Mouse (Mus musculus): ENCODE data around the gene Ano4.

Ano4 gene

GRCm38 (mm10) chr10:89273001-89273680 lies 71.4 kb downstream of the Ano4 start:
- no peak for DNase-seq

GRCm38 (mm10) chr10:89267312-89267711 lies 77.2 kb downstream of the Ano4 start:
- DNase-seq = no peak

DNA sequence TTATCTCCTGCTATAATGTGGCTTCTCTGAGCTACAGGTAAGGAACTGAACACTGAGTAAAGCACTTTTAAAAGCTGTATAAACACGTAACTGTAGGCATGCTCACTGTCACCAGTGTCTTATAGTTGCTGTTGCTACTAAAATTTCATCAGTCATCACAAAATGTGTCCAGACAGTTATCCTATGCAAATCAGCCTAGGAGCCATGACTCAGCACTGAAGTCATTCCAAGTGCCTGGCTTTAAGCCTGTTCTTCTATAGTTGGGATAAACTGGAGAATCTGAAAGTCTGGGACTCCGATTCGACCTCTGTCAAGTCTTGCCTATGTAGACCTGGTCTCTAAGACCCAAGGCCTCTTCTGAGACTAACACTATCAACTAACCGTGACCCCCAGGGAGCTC lies 81.2 kb downstream of the Ano4 start:
- DNase-seq = peak; percentile 12

GRCm38 (mm10) chr10:89257457-89258381 lies 86.8 kb downstream of the Ano4 start:
- peak; percentile 40 for DNase-seq

GRCm38 (mm10) chr10:89256762-89257456 lies 87.7 kb downstream of the Ano4 start:
- DNase-seq = peak; percentile 51

- no peak for DNase-seq
These were observed 89.8 kb downstream of the Ano4 start for GRCm38 (mm10) chr10:89254765-89255164.

DNA sequence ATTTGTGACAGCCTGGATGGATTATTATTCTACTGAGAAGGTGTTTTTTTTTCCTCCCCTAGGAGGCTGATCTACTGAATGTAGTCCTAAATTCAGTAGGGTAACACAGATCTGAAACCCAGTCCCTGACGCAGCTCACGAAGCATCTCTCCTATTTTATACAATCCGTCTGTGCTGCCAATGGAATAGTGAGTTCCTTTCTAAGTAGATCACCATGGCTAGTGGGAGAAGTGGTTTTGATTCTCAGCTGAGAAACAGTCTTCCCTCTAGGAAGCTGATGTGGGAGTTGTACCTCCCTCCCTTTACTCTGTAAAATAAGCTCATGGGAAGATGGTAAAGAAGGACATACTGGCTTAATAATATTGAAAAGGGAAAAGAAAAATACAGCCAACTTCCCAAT lies 90.8 kb downstream of the Ano4 start:
- no peak for DNase-seq

GRCm38 (mm10) chr10:89252636-89253035 lies 91.9 kb downstream of the Ano4 start:
- no peak for DNase-seq

DNA sequence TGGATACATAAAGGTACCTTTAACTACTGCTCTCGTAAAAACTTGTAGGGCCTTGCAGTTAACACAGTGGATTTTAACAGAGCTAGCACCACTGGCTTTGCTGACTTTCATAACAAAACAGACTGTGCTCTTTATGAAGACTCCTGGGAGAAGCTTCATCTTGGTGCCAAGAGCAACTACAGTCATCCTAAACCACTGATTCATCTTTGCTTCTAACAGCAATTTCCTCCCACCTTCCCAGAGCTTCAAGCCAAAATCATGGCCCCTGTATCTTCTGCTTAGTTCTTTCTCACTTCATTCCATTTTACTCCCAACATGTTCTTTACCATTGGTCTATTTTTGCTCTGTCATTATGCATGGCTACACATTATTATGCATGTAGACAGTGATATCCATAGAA lies 100.8 kb downstream of the Ano4 start:
- DNase-seq = no peak

GRCm38 (mm10) chr10:89224524-89224923 lies 120.0 kb downstream of the Ano4 start:
- no peak for DNase-seq

DNA sequence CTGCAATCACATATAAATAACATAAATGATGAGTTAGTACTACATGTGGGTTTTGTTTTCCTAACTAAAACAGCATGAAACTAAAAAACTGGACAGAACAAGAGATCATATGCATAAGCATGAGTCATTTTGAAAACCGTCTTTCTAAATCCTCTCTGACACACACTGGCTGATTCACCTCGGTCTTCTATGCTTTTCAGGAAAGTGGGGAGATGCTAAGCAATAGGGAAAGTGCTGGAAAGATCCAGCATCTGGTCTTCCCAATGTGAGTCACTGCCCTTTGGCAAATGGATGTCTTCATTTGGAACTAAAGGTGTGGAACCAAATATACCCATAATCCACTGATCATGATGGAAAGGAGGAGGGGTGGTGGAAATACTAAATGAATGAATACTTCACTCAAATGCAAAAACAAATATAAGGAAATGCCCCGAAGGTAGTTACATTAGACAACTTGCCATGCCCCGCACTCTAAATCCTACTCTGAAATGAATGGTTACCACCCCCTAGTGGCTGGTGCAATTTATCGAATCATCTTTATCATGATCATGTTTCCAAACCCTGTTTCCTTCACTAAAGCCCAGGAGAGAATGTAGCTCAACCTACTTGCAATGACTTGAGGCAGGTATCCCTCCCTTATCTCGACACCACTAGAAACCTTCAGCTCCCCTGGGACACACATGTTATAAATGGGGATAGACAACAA lies 122.1 kb downstream of the Ano4 start:
- DNase-seq = no peak

GRCm38 (mm10) chr10:89216078-89216477 lies 128.5 kb downstream of the Ano4 start:
- DNase-seq = no peak

- no peak for DNase-seq
These were observed 138.7 kb downstream of the Ano4 start for GRCm38 (mm10) chr10:89205858-89206257.

DNA sequence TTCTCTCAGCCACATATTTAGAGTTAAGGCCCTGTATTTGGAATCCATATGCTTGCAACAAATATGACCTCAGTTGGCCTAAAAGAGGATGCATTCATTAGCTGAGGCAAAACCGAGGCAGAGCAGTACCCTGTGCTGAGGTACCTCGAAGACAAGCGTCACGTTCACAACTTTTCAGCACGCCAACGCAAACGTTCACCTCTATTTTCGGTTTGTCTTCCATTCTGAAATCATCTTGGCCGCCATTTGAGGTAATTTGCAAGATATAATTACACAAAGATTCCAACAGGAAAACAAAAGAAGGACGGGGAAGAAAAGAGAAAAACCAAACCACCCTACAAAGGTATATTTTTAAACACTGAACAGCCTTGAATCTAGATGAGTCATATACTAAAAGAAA lies 148.1 kb downstream of the Ano4 start:
- DNase-seq = no peak

- no peak for DNase-seq
These were observed 149.5 kb downstream of the Ano4 start for GRCm38 (mm10) chr10:89195068-89195467.

DNA sequence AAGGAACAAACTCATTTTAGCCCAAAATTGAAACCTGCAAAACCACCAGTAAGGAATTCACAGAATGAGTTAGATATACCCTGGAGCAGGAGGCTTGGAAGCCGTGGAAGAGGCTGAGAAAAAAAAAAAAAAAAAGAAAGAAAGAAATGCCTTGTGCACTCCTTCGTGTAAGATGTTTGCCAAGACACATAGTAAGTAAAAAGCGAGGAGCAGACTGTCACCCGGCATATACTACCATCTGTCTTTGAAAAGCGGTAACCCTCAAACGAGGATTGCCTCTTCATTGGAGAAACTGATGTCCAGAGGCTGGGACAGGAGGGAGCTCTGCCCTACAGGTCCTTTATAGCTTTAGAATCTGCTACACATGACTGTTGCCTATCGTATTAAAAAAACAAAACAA lies 150.1 kb downstream of the Ano4 start:
- no peak for DNase-seq

DNA sequence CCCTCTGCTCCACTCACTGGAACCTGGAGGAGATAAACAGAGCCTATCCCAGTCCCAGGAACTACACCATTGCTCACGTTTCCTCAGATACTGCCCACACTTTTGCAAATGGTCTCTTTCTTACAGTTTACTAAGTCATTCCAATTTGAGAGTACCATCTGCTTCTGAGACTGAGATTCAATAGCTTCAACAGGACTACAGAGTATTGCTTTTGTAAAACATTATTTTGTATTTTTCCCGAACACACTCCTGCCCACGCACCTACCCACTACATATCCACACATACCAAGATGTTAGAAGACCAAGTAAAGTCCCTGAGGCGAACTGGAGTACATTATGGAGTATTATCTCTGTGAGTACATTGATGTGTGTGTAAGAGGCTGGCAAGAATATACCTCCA lies 166.6 kb downstream of the Ano4 start:
- peak; percentile 24 for DNase-seq

GRCm38 (mm10) chr10:89164533-89164932 lies 180.0 kb downstream of the Ano4 start:
- no peak for DNase-seq

- no peak for DNase-seq
These were observed 189.1 kb downstream of the Ano4 start for GRCm38 (mm10) chr10:89155502-89155901.

GRCm38 (mm10) chr10:89154797-89155465 lies 189.6 kb downstream of the Ano4 start:
- peak; percentile 11 for DNase-seq

DNA sequence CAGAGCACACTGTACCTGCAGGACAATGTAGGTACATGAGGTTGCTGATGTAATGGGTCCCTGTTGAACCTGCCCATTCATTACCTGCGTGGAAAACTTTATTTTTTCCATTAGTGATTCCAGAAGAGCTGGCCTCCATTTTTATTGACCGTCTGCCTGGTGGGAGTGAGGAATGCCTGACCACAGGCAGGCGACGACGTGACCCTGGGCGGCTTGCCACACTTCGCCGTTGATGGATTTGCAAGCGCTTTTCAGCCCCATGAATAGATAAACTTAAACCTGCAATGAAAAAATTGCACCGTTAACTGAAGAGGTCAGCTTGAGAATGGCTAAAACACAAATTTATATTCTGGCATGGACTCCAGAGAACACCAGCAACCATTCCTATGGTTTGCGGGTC lies 195.4 kb downstream of the Ano4 start:
- no peak for DNase-seq

- no peak for DNase-seq
These were observed 223.2 kb downstream of the Ano4 start for GRCm38 (mm10) chr10:89121391-89121790.

Measured in right cerebral cortex, postnatal 25 days (tissue).